ENCODE assay signal across 8 mouse cellular contexts in the genomic region with DNA sequence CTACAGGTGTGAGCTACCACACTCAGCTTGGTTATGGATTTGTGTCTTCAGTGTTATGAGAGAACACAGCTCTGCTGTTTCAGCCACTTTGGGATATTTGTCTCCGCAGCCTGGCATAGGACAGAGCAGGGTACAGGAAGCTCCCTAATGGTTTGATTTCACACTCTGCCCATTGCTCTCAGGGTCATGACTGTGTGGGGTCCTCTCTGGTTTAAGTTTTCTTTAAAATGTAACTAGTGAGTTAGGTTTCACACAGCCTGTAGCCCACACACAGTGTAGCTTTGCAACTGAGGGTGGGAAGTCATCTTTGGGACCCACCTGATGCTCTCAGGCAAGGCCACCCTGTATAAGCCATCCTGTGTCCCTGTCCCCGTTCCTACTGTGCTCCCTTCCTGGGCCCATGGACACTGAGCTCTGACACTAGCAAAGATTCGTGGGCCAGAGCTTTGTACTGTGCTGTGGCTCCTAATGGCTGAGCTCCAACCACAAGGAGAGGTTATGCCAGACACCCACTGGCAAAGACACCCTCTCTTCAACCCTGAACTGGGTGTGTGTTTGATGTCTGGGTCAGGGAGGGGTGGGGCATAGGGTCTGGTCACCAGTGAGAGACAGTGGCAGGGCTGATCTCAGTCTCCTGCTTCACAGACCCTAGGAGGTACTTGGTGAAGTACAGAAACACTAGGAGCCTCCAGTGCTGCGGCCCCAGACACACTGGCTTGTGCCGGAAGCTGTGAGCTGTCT. TPM values are rescaled to one million over a fixed set of nuclear protein-coding genes. Genes with fewer than 3 reads are reported as not detected.
"Had no signal": no experiment of that assay in that cellular context is flagged by ENCODE, and none has a peak within 500 bp of the region (broad histone marks: within the 10 kb centered on the region; RNA-seq: fewer than 3 reads in every experiment).

No protein-coding gene starts in this region.

RNA-seq across cellular contexts. Expression of gene Aldh3b3, which starts 1.0 kb away (rescaled TPM):
- polyA plus RNA-seq: lung, embryonic 14.5 days; midbrain, embryonic 10.5 days; midbrain, embryonic 13.5 days; midbrain, embryonic 15.5 days; midbrain, postnatal 0 days; neural tube, embryonic 12.5 days; neural tube, embryonic 14.5 days; small intestine, adult 2 months had no signal
